Mouse (Mus musculus): ENCODE measurements around the gene Ntm.

Ntm gene

GRCm38 (mm10) chr9:29036058-29036457 is 926.9 kb downstream of the Ntm start:
- in situ Hi-C loops (cut with MboI), result no loop called here

- in situ Hi-C loops (cut with MboI), result no loop called here
These were observed 936.5 kb downstream of the Ntm start for GRCm38 (mm10) chr9:29026410-29026809.

GRCm38 (mm10) chr9:29025603-29026002 is 937.3 kb downstream of the Ntm start:
- in situ Hi-C loops (cut with MboI), result no loop called here

DNA sequence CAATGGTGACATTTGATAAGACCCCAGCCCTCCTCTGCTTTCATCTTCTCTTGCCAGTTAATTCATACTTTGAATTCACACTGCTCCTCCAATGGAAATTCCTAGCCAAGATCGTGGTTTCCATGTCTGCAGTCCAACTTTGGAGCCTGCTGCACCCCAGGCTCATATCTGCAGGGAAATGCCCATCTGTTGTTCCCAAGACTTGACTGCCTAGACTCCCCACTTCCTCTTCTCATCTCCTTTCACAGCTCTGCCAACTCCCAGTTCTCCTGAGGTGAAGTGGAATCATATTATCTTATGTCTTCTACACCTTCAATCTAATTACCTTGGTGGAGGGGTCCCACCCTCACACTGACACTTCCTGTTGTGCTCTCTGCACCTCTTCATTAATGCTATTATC is 937.8 kb downstream of the Ntm start:
- in situ Hi-C loops (cut with MboI), result no loop called here

DNA sequence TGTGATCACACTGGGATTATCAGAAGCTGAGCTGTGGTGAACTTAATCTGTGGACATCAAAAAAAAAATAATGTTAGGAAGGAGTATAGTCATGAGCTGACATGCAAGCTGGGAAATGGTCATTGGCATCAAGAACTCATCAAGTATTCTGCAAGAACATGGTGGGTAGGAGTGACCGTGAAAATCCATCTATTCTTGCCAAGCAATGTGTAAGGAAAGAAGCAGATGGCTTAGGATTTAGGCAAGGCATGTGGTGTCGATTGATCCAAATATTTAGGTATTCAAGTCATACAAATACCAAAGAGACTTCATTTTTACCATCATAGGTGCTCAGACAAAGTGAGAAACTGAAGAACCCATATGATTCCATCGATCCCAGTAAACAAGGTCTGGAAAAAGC is 946.1 kb downstream of the Ntm start:
- in situ Hi-C loops (cut with MboI), result no loop called here

DNA sequence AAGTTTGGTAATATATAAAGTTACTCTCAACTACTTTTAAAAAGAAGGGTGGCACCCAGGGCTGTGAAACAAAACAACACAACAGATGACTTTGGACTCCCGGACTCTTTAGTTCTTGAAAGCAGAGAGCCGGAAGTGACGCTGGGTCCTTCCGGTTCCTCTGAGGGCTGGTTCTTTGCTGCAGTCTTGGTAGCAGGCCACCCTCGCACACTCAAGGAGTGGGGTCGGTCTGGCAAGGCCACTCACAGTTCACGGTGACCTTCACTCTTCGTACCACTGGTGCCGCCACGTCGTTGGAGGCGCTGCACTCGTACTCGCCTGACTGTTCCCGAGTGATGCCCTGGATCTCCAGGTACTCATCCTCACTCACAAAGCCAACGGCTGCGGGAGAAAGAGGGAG is 949.1 kb downstream of the Ntm start:
- in situ Hi-C loops (cut with MboI), result no loop called here

GRCm38 (mm10) chr9:29012541-29012940 is 950.4 kb downstream of the Ntm start:
- in situ Hi-C loops (cut with MboI), result no loop called here

DNA sequence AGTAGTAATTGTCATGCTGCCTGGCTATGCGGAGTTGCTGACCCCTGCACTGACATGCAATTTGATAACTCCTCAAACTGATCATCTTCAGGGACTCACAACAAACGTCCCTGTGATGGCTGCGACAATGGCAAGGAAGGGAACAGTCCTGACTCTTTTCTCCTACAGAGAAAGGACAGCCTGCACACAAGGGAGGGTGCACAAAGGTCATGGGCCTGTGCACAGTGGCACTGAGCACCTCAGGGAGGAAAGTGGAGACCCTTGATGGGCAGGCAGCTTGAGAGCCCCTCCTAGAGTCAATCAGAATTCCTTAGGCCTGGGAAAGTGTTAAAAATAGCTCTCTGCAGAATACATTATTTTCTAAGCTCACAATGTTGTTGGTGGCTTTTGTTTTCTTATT is 951.5 kb downstream of the Ntm start:
- in situ Hi-C loops (cut with MboI), result no loop called here

- in situ Hi-C loops (cut with MboI), result no loop called here
These were observed 958.4 kb downstream of the Ntm start for GRCm38 (mm10) chr9:29004534-29004933.

- in situ Hi-C loops (cut with MboI), result no loop called here
These were observed 963.0 kb downstream of the Ntm start for GRCm38 (mm10) chr9:28999951-29000351.

- in situ Hi-C loops (cut with MboI), result no loop called here
These were observed 985.7 kb downstream of the Ntm start for GRCm38 (mm10) chr9:28977275-28977674.

- in situ Hi-C loops (cut with MboI), result no loop called here
These were observed 993.5 kb downstream of the Ntm start for GRCm38 (mm10) chr9:28969455-28969854.

Measured in mature B cell (primary cell).